Mouse (Mus musculus): Measurements from ENCODE around the gene Gnmt. TPM values are rescaled to one million over a fixed set of nuclear protein-coding genes. Genes with fewer than 3 reads are reported as not detected.
A peak's percentile ranks its signal among the peaks of the same experiment; 100 is the strongest.

Gnmt gene
- polyA plus RNA-seq, 1 experiment, result 5.0 TPM

- Histone ChIP-seq H3K36me3 (replicated peaks; ENCODE audit: low read length) (peaks cover 51% of the 10 kb centered on the region), H3K4me3 (replicated peaks) (no peak overlapping the region), H3K9me3 (no peaks in the 10 kb centered on the region), H3K4me1 (peaks cover 13% of the 10 kb centered on the region), H3K27me3 (replicated peaks) (no peaks in the 10 kb centered on the region)
- TF ChIP-seq GATA1 (IDR thresholded peaks at IDR 0.05; ENCODE audit: borderline replicate concordance, low read length), result no peak
- no peak for TF ChIP-seq FLI1 (IDR thresholded peaks at IDR 0.05; ENCODE audit: low read length)
These were observed 37.6 kb downstream of the Gnmt start for GRCm38 (mm10) chr17:46691390-46691789.

- TF ChIP-seq GATA1 (IDR thresholded peaks at IDR 0.05; ENCODE audit: borderline replicate concordance, low read length) (no peak), FLI1 (IDR thresholded peaks at IDR 0.05; ENCODE audit: low read length) (no peak)
- Histone ChIP-seq H3K4me3 (replicated peaks) (no peak overlapping the region), H3K4me1 (0 out of 2 replicates have a peak, but pooled peaks cover 7% of the 10 kb centered on the region), H3K27me3 (replicated peaks) (no peaks in the 10 kb centered on the region), H3K9me3 (no peaks in the 10 kb centered on the region), H3K36me3 (replicated peaks; ENCODE audit: low read length) (peaks cover 52% of the 10 kb centered on the region)
These were observed 38.3 kb downstream of the Gnmt start for GRCm38 (mm10) chr17:46690665-46691064.

GRCm38 (mm10) chr17:46685913-46686312 is 43.1 kb downstream of the Gnmt start:
- no peak overlapping the region for H3K4me3 ChIP-seq (replicated peaks)
- TF ChIP-seq GATA1 (IDR thresholded peaks at IDR 0.05; ENCODE audit: borderline replicate concordance, low read length), result no peak
- TF ChIP-seq FLI1 (IDR thresholded peaks at IDR 0.05; ENCODE audit: low read length), result no peak
- no peaks in the 10 kb centered on the region for H3K9me3 ChIP-seq
- no peaks in the 10 kb centered on the region for H3K27me3 ChIP-seq (replicated peaks)
- H3K36me3 ChIP-seq (replicated peaks; ENCODE audit: low read length), result peaks cover 73% of the 10 kb centered on the region
- H3K4me1 ChIP-seq, result peaks cover 17% of the 10 kb centered on the region

- no peak overlapping the region for H3K4me3 ChIP-seq (replicated peaks)
- peaks cover 76% of the 10 kb centered on the region for H3K36me3 ChIP-seq (replicated peaks; ENCODE audit: low read length)
- H3K27me3 ChIP-seq (replicated peaks), result no peaks in the 10 kb centered on the region
- no peaks in the 10 kb centered on the region for H3K9me3 ChIP-seq
- no peak for TF ChIP-seq GATA1 (IDR thresholded peaks at IDR 0.05; ENCODE audit: borderline replicate concordance, low read length)
- no peak for TF ChIP-seq FLI1 (IDR thresholded peaks at IDR 0.05; ENCODE audit: low read length)
- peaks cover 38% of the 10 kb centered on the region for H3K4me1 ChIP-seq
These were observed 46.1 kb downstream of the Gnmt start for GRCm38 (mm10) chr17:46682654-46683389.

GRCm38 (mm10) chr17:46681466-46682118 is 47.4 kb downstream of the Gnmt start:
- peak overlapping the region; percentile 95 for H3K4me3 ChIP-seq (replicated peaks)
- peaks cover 76% of the 10 kb centered on the region for H3K36me3 ChIP-seq (replicated peaks; ENCODE audit: low read length)
- peaks cover 49% of the 10 kb centered on the region for H3K4me1 ChIP-seq
- no peaks in the 10 kb centered on the region for H3K27me3 ChIP-seq (replicated peaks)
- H3K9me3 ChIP-seq, result no peaks in the 10 kb centered on the region
- no peak for TF ChIP-seq GATA1 (IDR thresholded peaks at IDR 0.05; ENCODE audit: borderline replicate concordance, low read length)
- TF ChIP-seq FLI1 (IDR thresholded peaks at IDR 0.05; ENCODE audit: low read length), result no peak

- H3K4me1 ChIP-seq, result peaks cover 57% of the 10 kb centered on the region
- H3K27me3 ChIP-seq (replicated peaks), result no peaks in the 10 kb centered on the region
- H3K4me3 ChIP-seq (replicated peaks), result peak within 1 kb of the TSS; percentile 95
- no peaks in the 10 kb centered on the region for H3K9me3 ChIP-seq
- no peak for TF ChIP-seq FLI1 (IDR thresholded peaks at IDR 0.05; ENCODE audit: low read length)
- TF ChIP-seq GATA1 (IDR thresholded peaks at IDR 0.05; ENCODE audit: borderline replicate concordance, low read length), result no peak
- H3K36me3 ChIP-seq (replicated peaks; ENCODE audit: low read length), result peaks cover 76% of the 10 kb centered on the region
These were observed 48.1 kb downstream of the Gnmt start, which contains the start of gene Klhdc3 for GRCm38 (mm10) chr17:46680760-46681373. Gene Klhdc3, minus strand, starts transcription at chr17:46680914.

- Histone ChIP-seq H3K36me3 (replicated peaks; ENCODE audit: low read length) (peaks cover 76% of the 10 kb centered on the region), H3K9me3 (no peaks in the 10 kb centered on the region), H3K4me3 (replicated peaks) (peak overlapping the region; percentile 95), H3K27me3 (replicated peaks) (no peaks in the 10 kb centered on the region), H3K4me1 (peaks cover 63% of the 10 kb centered on the region)
- no peak for TF ChIP-seq GATA1 (IDR thresholded peaks at IDR 0.05; ENCODE audit: borderline replicate concordance, low read length)
- no peak for TF ChIP-seq FLI1 (IDR thresholded peaks at IDR 0.05; ENCODE audit: low read length)
These were observed 48.9 kb downstream of the Gnmt start for GRCm38 (mm10) chr17:46679843-46680759.

- Histone ChIP-seq H3K4me1 (peaks cover 72% of the 10 kb centered on the region), H3K27me3 (replicated peaks) (no peaks in the 10 kb centered on the region), H3K4me3 (replicated peaks) (peak overlapping the region; percentile 95), H3K36me3 (replicated peaks; ENCODE audit: low read length) (peaks cover 72% of the 10 kb centered on the region), H3K9me3 (no peaks in the 10 kb centered on the region)
- TF ChIP-seq FLI1 (IDR thresholded peaks at IDR 0.05; ENCODE audit: low read length) (no peak), GATA1 (IDR thresholded peaks at IDR 0.05; ENCODE audit: borderline replicate concordance, low read length) (no peak)
These were observed 50.1 kb downstream of the Gnmt start for GRCm38 (mm10) chr17:46678911-46679310.

- TF ChIP-seq GATA1 (IDR thresholded peaks at IDR 0.05; ENCODE audit: borderline replicate concordance, low read length) (no peak), FLI1 (IDR thresholded peaks at IDR 0.05; ENCODE audit: low read length) (no peak)
- Histone ChIP-seq H3K27me3 (replicated peaks) (no peaks in the 10 kb centered on the region), H3K4me1 (peaks cover 69% of the 10 kb centered on the region), H3K36me3 (replicated peaks; ENCODE audit: low read length) (peaks cover 67% of the 10 kb centered on the region), H3K4me3 (replicated peaks) (peak within 1 kb of the TSS; percentile 95), H3K9me3 (no peaks in the 10 kb centered on the region)
These were observed 50.6 kb downstream of the Gnmt start, which contains the start of gene Mea1 for GRCm38 (mm10) chr17:46678416-46678815. Gene Mea1, plus strand, starts transcription at chr17:46678793.

Other genes starting within 250 kb of the Gnmt start
- 0.06 and 0.60 TPM in 2 replicates for gene Ttbk1, start 241.5 kb downstream of the Gnmt start, polyA plus RNA-seq (2012; ENCODE audit: insufficient read depth, low replicate concordance)
- 6.5 and 14.6 TPM in 2 replicates for gene Dnph1, start 232.5 kb downstream of the Gnmt start, polyA plus RNA-seq (2012; ENCODE audit: insufficient read depth, low replicate concordance)
- gene Cul9, start 182.8 kb downstream of the Gnmt start, polyA plus RNA-seq (2012; ENCODE audit: insufficient read depth, low replicate concordance), result 2.4 and 6.0 TPM in 2 replicates
- 148 and 196 TPM in 2 replicates for gene Srf, start 173.0 kb downstream of the Gnmt start, polyA plus RNA-seq (2012; ENCODE audit: insufficient read depth, low replicate concordance)
- gene Ptk7, start 99.7 kb downstream of the Gnmt start, polyA plus RNA-seq (2012; ENCODE audit: insufficient read depth, low replicate concordance), result 6.7 and 13.6 TPM in 2 replicates
- gene Klc4, start 83.1 kb downstream of the Gnmt start, polyA plus RNA-seq (2012; ENCODE audit: insufficient read depth, low replicate concordance), result 33.6 and 42.0 TPM in 2 replicates
- 289 and 528 TPM in 2 replicates for gene Mrpl2, start 82.9 kb downstream of the Gnmt start, polyA plus RNA-seq (2012; ENCODE audit: insufficient read depth, low replicate concordance)
- gene Cul7, start 78.8 kb downstream of the Gnmt start, polyA plus RNA-seq (2012; ENCODE audit: insufficient read depth, low replicate concordance), result 90.0 and 167 TPM in 2 replicates
- 9.4 and 30.6 TPM in 2 replicates for gene Rrp36, start 54.8 kb downstream of the Gnmt start, polyA plus RNA-seq (2012; ENCODE audit: insufficient read depth, low replicate concordance)
- gene Mea1, start 50.4 kb downstream of the Gnmt start, polyA plus RNA-seq (2012; ENCODE audit: insufficient read depth, low replicate concordance), result 145 and 216 TPM in 2 replicates
- gene Klhdc3, start 48.3 kb downstream of the Gnmt start, polyA plus RNA-seq (2012; ENCODE audit: insufficient read depth, low replicate concordance), result 322 and 388 TPM in 2 replicates
- gene Ppp2r5d, start 24.1 kb downstream of the Gnmt start, polyA plus RNA-seq (2012; ENCODE audit: insufficient read depth, low replicate concordance), result 33.5 and 37.7 TPM in 2 replicates
- 17.1 and 19.8 TPM in 2 replicates for gene Pex6, start 17.7 kb downstream of the Gnmt start, polyA plus RNA-seq (2012; ENCODE audit: insufficient read depth, low replicate concordance)
- 133 and 243 TPM in 2 replicates for gene Cnpy3, start 23.0 kb upstream of the Gnmt start, polyA plus RNA-seq (2012; ENCODE audit: insufficient read depth, low replicate concordance)
- not detected in 2 replicates for gene Ptcra, start 34.5 kb upstream of the Gnmt start, polyA plus RNA-seq (2012; ENCODE audit: insufficient read depth, low replicate concordance)
- 143 and 286 TPM in 2 replicates for gene 2310039H08Rik, start 43.5 kb upstream of the Gnmt start, polyA plus RNA-seq (2012; ENCODE audit: insufficient read depth, low replicate concordance)
- 1.1 and 4.7 TPM in 2 replicates for gene Rpl7l1, start 53.5 kb upstream of the Gnmt start, polyA plus RNA-seq (2012; ENCODE audit: insufficient read depth, low replicate concordance)
- 0.62 and 1.8 TPM in 2 replicates for gene Bicral, start 129.3 kb upstream of the Gnmt start, polyA plus RNA-seq (2012; ENCODE audit: insufficient read depth, low replicate concordance)
- 23.7 and 40.2 TPM in 2 replicates for gene Tbcc, start 161.5 kb upstream of the Gnmt start, polyA plus RNA-seq (2012; ENCODE audit: insufficient read depth, low replicate concordance)
- gene Prph2, start 181.3 kb upstream of the Gnmt start, polyA plus RNA-seq (2012; ENCODE audit: insufficient read depth, low replicate concordance), result 0.13 TPM in 1 of 2 replicates, not detected in the other